Mouse (Mus musculus) liver, postnatal 0 days (tissue): ENCODE data around the gene Ipmk.

Source experiments
- CTCF ChIP-seq: sonication (generic); IDR thresholded peaks from 2 replicates; pipeline ENCODE4 v1.5.1; 2016; ENCODE audit warnings: antibody characterized with exemption, low read depth
- EP300 ChIP-seq: IDR thresholded peaks from 2 replicates; pipeline ENCODE4 v1.6.1; 2016; ENCODE audit warnings: antibody characterized with exemption, low read depth, mild to moderate bottlenecking

DNA sequence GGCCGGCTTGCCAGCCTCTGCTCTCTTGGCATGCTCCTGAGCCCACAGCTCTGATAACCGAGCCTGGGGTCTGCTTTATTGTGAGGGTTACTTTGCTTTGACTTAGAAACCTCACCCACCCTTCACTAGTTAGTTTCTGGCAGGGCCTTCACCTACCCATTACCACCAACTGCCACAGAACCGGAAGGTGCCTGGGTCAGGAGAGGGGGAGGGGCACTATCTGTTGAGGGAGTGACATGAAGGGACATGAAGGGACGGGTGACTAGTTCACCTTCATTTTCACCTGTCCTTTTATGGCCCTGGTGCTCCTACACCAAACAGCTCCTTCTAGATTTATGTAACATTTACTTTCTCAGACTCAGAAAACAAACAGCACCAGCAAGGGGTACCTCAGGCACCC is 8.1 kb upstream of the Ipmk start:
- no peak for TF ChIP-seq CTCF
- no peak for TF ChIP-seq EP300
